Mouse (Mus musculus): ENCODE measurements at regions not wholly inside any gene's neighbourhood (a gene's known extent, or its start where the extent isn't known, plus 50 kb on each side); places are given as distances from the start of the nearest gene placed in this dataset.

- Histone ChIP-seq H3K9me3 (ENCODE audit: control insufficient read depth, low read length) (no peaks in the 10 kb centered on the region), H3K36me3 (ENCODE audit: control insufficient read depth, insufficient read depth, low read length) (no peaks in the 10 kb centered on the region), H3K27me3 (ENCODE audit: control insufficient read depth, insufficient read depth, low read length) (no peaks in the 10 kb centered on the region), H3K4me3 (replicated peaks; ENCODE audit: low read depth, low read length) (no peak overlapping the region), H3K27ac (replicated peaks; ENCODE audit: low read depth, low read length) (no peak overlapping the region), H3K4me1 (ENCODE audit: control insufficient read depth, insufficient read depth, low read length) (no peaks in the 10 kb centered on the region), H3K4me2 (ENCODE audit: low read length) (no peak overlapping the region), H3K9ac (replicated peaks; ENCODE audit: low read length) (no peak overlapping the region)
- 89% methylated on average over 3 of the region's 3 CpGs for WGBS
- DNase-seq, result peak; percentile 6
- ATAC-seq (ENCODE audit: low FRiP score, low TSS enrichment), result no peak
Observed at GRCm38 (mm10) chr2:117770115-117770485, 341.6 kb upstream of the Thbs1 start.

- ATAC-seq (ENCODE audit: low FRiP score, low TSS enrichment) (no peak), DNase-seq (no peak)
- no peak overlapping the region for H3K4me2 ChIP-seq (ENCODE audit: low read length)
- H3K9me3 ChIP-seq (ENCODE audit: control insufficient read depth, low read length), result no peaks in the 10 kb centered on the region
- no peak overlapping the region for H3K4me3 ChIP-seq (replicated peaks; ENCODE audit: low read depth, low read length)
- H3K27me3 ChIP-seq (ENCODE audit: control insufficient read depth, insufficient read depth, low read length), result no peaks in the 10 kb centered on the region
- no peaks in the 10 kb centered on the region for H3K4me1 ChIP-seq (ENCODE audit: control insufficient read depth, insufficient read depth, low read length)
- H3K9ac ChIP-seq (replicated peaks; ENCODE audit: low read length), result no peak overlapping the region
- H3K36me3 ChIP-seq (ENCODE audit: control insufficient read depth, insufficient read depth, low read length), result no peaks in the 10 kb centered on the region
- no peak overlapping the region for H3K27ac ChIP-seq (replicated peaks; ENCODE audit: low read depth, low read length)
- WGBS, result 83% methylated on average over 3 of the region's 3 CpGs
Observed at GRCm38 (mm10) chr2:117780287-117780686, 331.4 kb upstream of the Thbs1 start.

GRCm38 (mm10) chr2:117780816-117781215 lies 330.9 kb upstream of the Thbs1 start:
- Histone ChIP-seq H3K4me2 (ENCODE audit: low read length) (no peak overlapping the region), H3K9me3 (ENCODE audit: control insufficient read depth, low read length) (no peaks in the 10 kb centered on the region), H3K36me3 (ENCODE audit: control insufficient read depth, insufficient read depth, low read length) (no peaks in the 10 kb centered on the region), H3K27ac (replicated peaks; ENCODE audit: low read depth, low read length) (no peak overlapping the region), H3K9ac (replicated peaks; ENCODE audit: low read length) (no peak overlapping the region), H3K4me1 (ENCODE audit: control insufficient read depth, insufficient read depth, low read length) (no peaks in the 10 kb centered on the region), H3K27me3 (ENCODE audit: control insufficient read depth, insufficient read depth, low read length) (no peaks in the 10 kb centered on the region), H3K4me3 (replicated peaks; ENCODE audit: low read depth, low read length) (no peak overlapping the region)
- ATAC-seq (ENCODE audit: low FRiP score, low TSS enrichment), result no peak
- WGBS, result 92% methylated on average over 7 of the region's 7 CpGs
- DNase-seq, result no peak

- Histone ChIP-seq H3K4me1 (ENCODE audit: control insufficient read depth, insufficient read depth, low read length) (no peaks in the 10 kb centered on the region), H3K9ac (replicated peaks; ENCODE audit: low read length) (no peak overlapping the region), H3K27ac (replicated peaks; ENCODE audit: low read depth, low read length) (no peak overlapping the region), H3K9me3 (ENCODE audit: control insufficient read depth, low read length) (no peaks in the 10 kb centered on the region), H3K27me3 (ENCODE audit: control insufficient read depth, insufficient read depth, low read length) (no peaks in the 10 kb centered on the region), H3K4me3 (replicated peaks; ENCODE audit: low read depth, low read length) (no peak overlapping the region), H3K4me2 (ENCODE audit: low read length) (no peak overlapping the region), H3K36me3 (ENCODE audit: control insufficient read depth, insufficient read depth, low read length) (no peaks in the 10 kb centered on the region)
- ATAC-seq (ENCODE audit: low FRiP score, low TSS enrichment), result no peak
- DNase-seq, result no peak
- WGBS, result 65% methylated on average over 1 of the region's 1 CpGs
Observed at GRCm38 (mm10) chr2:117787321-117787720, 324.4 kb upstream of the Thbs1 start.

- Histone ChIP-seq H3K9ac (replicated peaks; ENCODE audit: low read length) (no peak overlapping the region), H3K4me1 (ENCODE audit: control insufficient read depth, insufficient read depth, low read length) (no peaks in the 10 kb centered on the region), H3K4me2 (ENCODE audit: low read length) (no peak overlapping the region), H3K27ac (replicated peaks; ENCODE audit: low read depth, low read length) (no peak overlapping the region), H3K9me3 (ENCODE audit: control insufficient read depth, low read length) (no peaks in the 10 kb centered on the region), H3K4me3 (replicated peaks; ENCODE audit: low read depth, low read length) (no peak overlapping the region), H3K36me3 (ENCODE audit: control insufficient read depth, insufficient read depth, low read length) (no peaks in the 10 kb centered on the region), H3K27me3 (ENCODE audit: control insufficient read depth, insufficient read depth, low read length) (no peaks in the 10 kb centered on the region)
- ATAC-seq (ENCODE audit: low FRiP score, low TSS enrichment) (no peak), DNase-seq (no peak)
- 89% methylated on average over 1 of the region's 1 CpGs for WGBS
Observed at GRCm38 (mm10) chr2:117794285-117794684, 317.4 kb upstream of the Thbs1 start.

GRCm38 (mm10) chr2:117801946-117802600 lies 309.6 kb upstream of the Thbs1 start:
- H3K4me1 ChIP-seq (ENCODE audit: control insufficient read depth, insufficient read depth, low read length), result no peaks in the 10 kb centered on the region
- H3K27me3 ChIP-seq (ENCODE audit: control insufficient read depth, insufficient read depth, low read length), result no peaks in the 10 kb centered on the region
- H3K4me2 ChIP-seq (ENCODE audit: low read length), result no peak overlapping the region
- DNase-seq (no peak), ATAC-seq (ENCODE audit: low FRiP score, low TSS enrichment) (no peak)
- H3K9ac ChIP-seq (replicated peaks; ENCODE audit: low read length), result no peak overlapping the region
- no peak overlapping the region for H3K27ac ChIP-seq (replicated peaks; ENCODE audit: low read depth, low read length)
- no peak overlapping the region for H3K4me3 ChIP-seq (replicated peaks; ENCODE audit: low read depth, low read length)
- no peaks in the 10 kb centered on the region for H3K36me3 ChIP-seq (ENCODE audit: control insufficient read depth, insufficient read depth, low read length)
- H3K9me3 ChIP-seq (ENCODE audit: control insufficient read depth, low read length), result no peaks in the 10 kb centered on the region

GRCm38 (mm10) chr2:117802686-117803085 lies 309.0 kb upstream of the Thbs1 start:
- no peaks in the 10 kb centered on the region for H3K36me3 ChIP-seq (ENCODE audit: control insufficient read depth, insufficient read depth, low read length)
- H3K9ac ChIP-seq (replicated peaks; ENCODE audit: low read length), result no peak overlapping the region
- WGBS, result 80% methylated on average over 2 of the region's 2 CpGs
- H3K27me3 ChIP-seq (ENCODE audit: control insufficient read depth, insufficient read depth, low read length), result no peaks in the 10 kb centered on the region
- H3K27ac ChIP-seq (replicated peaks; ENCODE audit: low read depth, low read length), result no peak overlapping the region
- DNase-seq, result no peak
- no peak for ATAC-seq (ENCODE audit: low FRiP score, low TSS enrichment)
- no peaks in the 10 kb centered on the region for H3K4me1 ChIP-seq (ENCODE audit: control insufficient read depth, insufficient read depth, low read length)
- no peak overlapping the region for H3K4me3 ChIP-seq (replicated peaks; ENCODE audit: low read depth, low read length)
- H3K4me2 ChIP-seq (ENCODE audit: low read length), result no peak overlapping the region
- no peaks in the 10 kb centered on the region for H3K9me3 ChIP-seq (ENCODE audit: control insufficient read depth, low read length)

GRCm38 (mm10) chr2:117804686-117805085 lies 307.0 kb upstream of the Thbs1 start:
- Histone ChIP-seq H3K9ac (replicated peaks; ENCODE audit: low read length) (no peak overlapping the region), H3K27ac (replicated peaks; ENCODE audit: low read depth, low read length) (no peak overlapping the region), H3K4me2 (ENCODE audit: low read length) (no peak overlapping the region), H3K27me3 (ENCODE audit: control insufficient read depth, insufficient read depth, low read length) (no peaks in the 10 kb centered on the region), H3K4me1 (ENCODE audit: control insufficient read depth, insufficient read depth, low read length) (no peaks in the 10 kb centered on the region), H3K9me3 (ENCODE audit: control insufficient read depth, low read length) (no peaks in the 10 kb centered on the region), H3K36me3 (ENCODE audit: control insufficient read depth, insufficient read depth, low read length) (no peaks in the 10 kb centered on the region), H3K4me3 (replicated peaks; ENCODE audit: low read depth, low read length) (no peak overlapping the region)
- ATAC-seq (ENCODE audit: low FRiP score, low TSS enrichment) (no peak), DNase-seq (peak; percentile 1)

- Histone ChIP-seq H3K27me3 (ENCODE audit: control insufficient read depth, insufficient read depth, low read length) (no peaks in the 10 kb centered on the region), H3K4me2 (ENCODE audit: low read length) (no peak overlapping the region), H3K4me1 (ENCODE audit: control insufficient read depth, insufficient read depth, low read length) (no peaks in the 10 kb centered on the region), H3K27ac (replicated peaks; ENCODE audit: low read depth, low read length) (no peak overlapping the region), H3K9ac (replicated peaks; ENCODE audit: low read length) (no peak overlapping the region), H3K9me3 (ENCODE audit: control insufficient read depth, low read length) (no peaks in the 10 kb centered on the region), H3K4me3 (replicated peaks; ENCODE audit: low read depth, low read length) (no peak overlapping the region), H3K36me3 (ENCODE audit: control insufficient read depth, insufficient read depth, low read length) (no peaks in the 10 kb centered on the region)
- ATAC-seq (ENCODE audit: low FRiP score, low TSS enrichment) (no peak), DNase-seq (no peak)
- 96% methylated on average over 3 of the region's 3 CpGs for WGBS
Observed at GRCm38 (mm10) chr2:117807121-117807520, 304.6 kb upstream of the Thbs1 start.

All from midbrain, embryonic 14.5 days (tissue).